Comparison of ENCODE assay signal across 8 mouse cellular contexts in the genomic region with DNA sequence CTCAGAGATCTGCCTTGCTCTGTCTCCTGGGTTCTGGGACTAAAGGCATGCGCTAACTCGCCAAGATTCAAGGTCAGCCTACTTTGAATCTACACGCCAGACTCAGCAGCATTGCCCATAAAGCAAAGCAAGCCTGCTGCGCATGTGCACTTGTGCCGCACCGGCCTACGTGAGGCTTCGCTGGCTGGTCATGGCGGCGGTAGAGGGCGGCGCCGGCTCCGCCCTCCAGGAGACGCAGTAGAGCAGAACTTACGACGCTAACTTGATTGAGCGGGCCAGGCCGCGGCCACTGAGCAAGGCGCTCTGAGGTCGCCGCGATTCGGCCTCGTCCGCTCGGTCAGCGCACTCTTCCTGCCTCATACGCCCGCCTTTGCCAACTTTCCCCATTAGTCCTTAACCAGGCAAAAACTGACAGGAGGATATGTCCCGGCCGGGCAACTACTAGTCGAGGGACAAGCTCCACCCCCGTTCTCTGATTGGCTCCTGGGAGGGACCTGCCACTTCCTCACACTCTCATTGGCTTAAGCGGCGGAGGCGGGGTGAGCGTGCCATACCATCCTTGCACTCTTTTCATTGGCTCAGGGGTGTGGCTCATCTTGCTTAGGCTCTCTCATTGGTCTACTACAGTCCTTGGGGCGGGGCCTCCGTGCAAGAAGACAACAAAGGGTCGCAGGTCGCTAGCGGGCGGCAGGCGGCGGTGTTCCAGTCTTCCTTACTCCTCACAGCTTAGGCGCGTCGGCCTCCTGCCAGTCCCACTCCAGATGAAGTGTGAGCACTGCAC. TPM values are rescaled to one million over a fixed set of nuclear protein-coding genes. Genes with fewer than 3 reads are reported as not detected.
DNase-seq lines count a peak whose midpoint lies in the region; ATAC-seq lines count a peak whose summit lies in the region.

A gene (plus strand): TSS at position 690 of the 781 bp plus-strand sequence.

- H3K9me3 ChIP-seq in heart, embryonic 10.5 days: no peaks in the 10 kb centered on the region
- H3K9me3 ChIP-seq in kidney, embryonic 15.5 days (replicated peaks): no peaks in the 10 kb centered on the region

- H3K9ac ChIP-seq in kidney, embryonic 15.5 days: peak within 1 kb of the TSS; percentile 77

- peak within 1 kb of the TSS; percentile 59 for H3K4me2 ChIP-seq in kidney, embryonic 15.5 days

- peak; percentile 78 for ATAC-seq in erythroblast, adult 5-6 weeks (replicated peaks; ENCODE audit: low FRiP score, poor library complexity, severe bottlenecking)
- peak; percentile 99 for ATAC-seq in kidney, embryonic 15.5 days (replicated peaks; ENCODE audit: low FRiP score)
- ATAC-seq in monocyte, adult 5-6 weeks (replicated peaks; ENCODE audit: insufficient number of reproducible peaks, low FRiP score, low TSS enrichment, poor library complexity, severe bottlenecking): peak; percentile 98

- no peaks in the 10 kb centered on the region for H3K27me3 ChIP-seq in heart, embryonic 10.5 days (ENCODE audit: insufficient read depth, poor library complexity, severe bottlenecking)
- no peaks in the 10 kb centered on the region for H3K27me3 ChIP-seq in kidney, embryonic 15.5 days

- H3K27ac ChIP-seq in heart, embryonic 10.5 days: peak within 1 kb of the TSS; percentile 99
- peak within 1 kb of the TSS; percentile 100 for H3K27ac ChIP-seq in kidney, embryonic 15.5 days

- peak; percentile 96 to 97 for DNase-seq in B cell, adult 2 months
- DNase-seq in brain, adult 2 months (ENCODE audit: low read depth, low spot score): peak; percentile 100
- DNase-seq in heart, embryonic 10.5 days (ENCODE audit: low spot score): peak; percentile 100
- DNase-seq in liver: peak; percentile 99
- peak; percentile 98 for DNase-seq in spleen, postnatal 4 days (ENCODE audit: low spot score in 2 of 2)

- WGBS in heart, embryonic 10.5 days: under 1% methylated on average over 50 of the region's 50 CpGs
- WGBS in kidney, embryonic 15.5 days: under 1% methylated on average over 50 of the region's 50 CpGs

- peak within 1 kb of the TSS; percentile 75 for H3K4me3 ChIP-seq in heart, embryonic 10.5 days
- peak within 1 kb of the TSS; percentile 83 for H3K4me3 ChIP-seq in kidney, embryonic 15.5 days (replicated peaks)

- peaks cover 36% of the 10 kb centered on the region for H3K4me1 ChIP-seq in heart, embryonic 10.5 days
- H3K4me1 ChIP-seq in kidney, embryonic 15.5 days: peaks cover 25% of the 10 kb centered on the region

- H3K36me3 ChIP-seq in heart, embryonic 10.5 days: peaks cover 21% of the 10 kb centered on the region
- H3K36me3 ChIP-seq in kidney, embryonic 15.5 days: peaks cover 31% of the 10 kb centered on the region

RNA-seq across cellular contexts. Expression of the gene that starts here (rescaled TPM):
- total RNA-seq in erythroblast, adult 5-6 weeks (2015; ENCODE audit: low replicate concordance): 145 and 154 TPM in 2 replicates
- 264 and 277 TPM in 2 replicates for total RNA-seq in erythroblast, adult 5-6 weeks (2017; ENCODE audit: low replicate concordance)
- polyA plus RNA-seq in heart, embryonic 10.5 days (2016; fragmentation: Nextera tagmentation; extraction: Ambion mirVana): 48.6 and 60.0 TPM in 2 replicates
- 53.8 and 60.5 TPM in 2 replicates for polyA plus RNA-seq in kidney, embryonic 15.5 days (2015; fragmentation: Nextera tagmentation; extraction: Ambion mirVana)
- 22.3 to 24.0 TPM (median 22.5 TPM) in 3 replicates for total RNA-seq in monocyte, adult 5-6 weeks (2017)

Comparison
In these comparisons a context has a peak if more than half of its experiments do, and no peak if none do; other contexts are left out.
1. Peak in every context shown above with its lines: DNase-seq, ATAC-seq, H3K4me3 ChIP-seq and H3K27ac ChIP-seq.